Mouse (Mus musculus) stomach, postnatal 0 days (tissue): ENCODE results near the gene Spata20.

Experiments used
- CTCF ChIP-seq: IDR thresholded peaks from 2 replicates; pipeline ENCODE4 v1.5.1; 2016; ENCODE audit warnings: antibody characterized with exemption, low read depth, mild to moderate bottlenecking, moderate library complexity
- EP300 ChIP-seq: optimal IDR thresholded peaks from 2 replicates; pipeline ENCODE3; 2016; ENCODE audit warnings: antibody characterized with exemption

DNA sequence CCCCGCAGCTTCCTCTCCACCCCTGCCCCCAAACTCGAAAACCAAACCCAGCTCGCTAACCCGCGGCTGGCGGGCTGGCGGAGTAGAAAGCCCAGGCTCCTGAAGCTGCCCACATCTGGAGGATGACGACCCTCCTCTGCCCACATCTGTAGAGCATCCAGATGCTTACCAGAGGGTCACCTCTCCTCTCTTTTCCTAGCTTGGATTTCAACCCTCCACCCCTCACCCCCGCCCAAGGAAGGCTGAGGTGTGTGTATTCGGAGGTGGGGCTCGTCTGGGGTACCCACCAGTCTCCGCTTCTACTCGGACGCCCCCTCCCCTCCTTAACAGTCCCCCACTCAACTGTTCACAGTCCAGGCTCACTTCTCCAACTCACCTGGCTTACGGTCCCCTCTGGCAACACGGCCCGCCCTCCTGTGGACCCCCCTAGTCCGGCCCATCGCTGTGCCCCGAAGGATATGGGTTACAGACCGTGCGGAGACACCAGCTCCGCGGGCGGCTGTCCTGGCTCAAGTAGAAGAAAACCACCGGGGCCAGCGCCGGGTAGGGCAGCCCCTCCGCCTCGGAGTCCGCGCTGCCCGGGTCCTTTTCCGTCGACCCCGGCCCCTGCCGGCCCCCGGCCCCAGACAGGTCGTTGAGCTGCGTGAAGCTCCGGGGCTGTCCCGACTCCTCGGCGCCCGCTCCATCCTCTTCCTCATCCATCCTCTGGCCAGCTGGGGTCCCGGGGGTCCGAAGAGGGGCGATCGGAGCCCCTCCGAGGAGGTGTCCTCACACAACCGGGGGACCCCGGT is 12.9 kb downstream of the Spata20 start:
- TF ChIP-seq EP300 (no peak), CTCF (no peak)
